Mouse (Mus musculus) ES-E14 (cell line): ENCODE measurements at regions not wholly inside any gene's neighbourhood (a gene's known extent, or its start where the extent isn't known, plus 50 kb on each side); places are given as distances from the start of the nearest gene placed in this dataset.

Experiments
- CHD2 ChIP-seq: IDR thresholded peaks from 2 replicates; pipeline ENCODE4 v1.6.1; 2014; ENCODE audit warnings: mild to moderate bottlenecking, low read depth, low read length, inconsistent platforms
- MAFK ChIP-seq: IDR thresholded peaks from 2 replicates; pipeline ENCODE4 v1.6.1; 2014; ENCODE audit warnings: mild to moderate bottlenecking, low read depth, low read length, inconsistent platforms; ENCODE audit not compliant: insufficient read depth
- ZC3H11A ChIP-seq: IDR thresholded peaks from 2 replicates; pipeline ENCODE4 v1.6.1; 2012; ENCODE audit warnings: low read depth, mild to moderate bottlenecking, inconsistent platforms, low read length, borderline replicate concordance
- ZNF384 ChIP-seq: IDR thresholded peaks from 2 replicates; pipeline ENCODE4 v1.6.1; 2012; ENCODE audit warnings: low read depth, low read length, inconsistent platforms

- TF ChIP-seq ZNF384 (no peak), CHD2 (no peak), MAFK (no peak), ZC3H11A (no peak)
Observed at GRCm38 (mm10) chr8:78086361-78086760, 126.7 kb upstream of the Ttc29 start.
